Mouse (Mus musculus) E14TG2a.4 (cell line): ENCODE measurements around the gene Galnt11.

Experiments
- CTCF ChIP-seq: conservative IDR thresholded peaks from 2 replicates; pipeline ENCODE4 v1.5.1; 2014; ENCODE audit warnings: low read length
- NANOG ChIP-seq: IDR thresholded peaks from 2 replicates; pipeline ENCODE4 v1.6.1; 2014; ENCODE audit warnings: borderline replicate concordance, low read length, mixed read lengths
- POU5F1 ChIP-seq: IDR thresholded peaks from 2 replicates; pipeline ENCODE4 v1.6.1; 2014; ENCODE audit warnings: low read length, borderline replicate concordance

DNA sequence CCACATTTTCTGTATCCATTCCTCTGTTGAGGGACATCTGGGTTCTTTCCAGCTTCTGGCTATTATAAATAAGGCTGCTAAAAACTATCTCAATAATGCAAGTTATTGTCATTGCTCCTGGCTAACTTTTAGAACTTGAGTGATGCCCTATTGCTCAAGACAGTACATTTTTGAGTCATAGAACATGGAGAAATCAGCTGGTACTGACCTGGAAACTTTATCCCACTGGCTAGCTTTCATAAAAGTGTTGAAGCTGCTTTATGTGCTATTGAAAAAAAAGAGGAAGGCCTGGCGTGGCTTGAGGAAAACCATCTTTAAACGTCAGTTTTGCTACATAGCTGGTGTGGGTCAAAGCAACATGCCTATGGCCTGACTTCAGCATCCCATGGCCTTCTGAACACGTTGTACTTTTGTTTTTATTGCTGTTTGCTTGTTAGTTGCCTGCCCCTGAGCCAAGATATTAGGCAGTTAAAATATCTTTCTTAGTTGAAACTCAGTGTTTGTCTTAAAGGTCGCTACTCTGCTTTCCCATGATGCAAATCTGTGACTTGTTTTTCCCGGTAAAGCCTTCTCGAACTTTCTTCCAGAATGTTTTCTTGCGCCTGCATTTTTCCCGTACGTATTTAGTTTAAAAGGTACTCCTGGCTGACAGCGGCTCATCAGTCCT is 24.2 kb downstream of the Galnt11 start:
- TF ChIP-seq CTCF (no peak), NANOG (no peak), POU5F1 (no peak)
